ENCODE assay signal across 21 mouse cellular contexts in the genomic region with DNA sequence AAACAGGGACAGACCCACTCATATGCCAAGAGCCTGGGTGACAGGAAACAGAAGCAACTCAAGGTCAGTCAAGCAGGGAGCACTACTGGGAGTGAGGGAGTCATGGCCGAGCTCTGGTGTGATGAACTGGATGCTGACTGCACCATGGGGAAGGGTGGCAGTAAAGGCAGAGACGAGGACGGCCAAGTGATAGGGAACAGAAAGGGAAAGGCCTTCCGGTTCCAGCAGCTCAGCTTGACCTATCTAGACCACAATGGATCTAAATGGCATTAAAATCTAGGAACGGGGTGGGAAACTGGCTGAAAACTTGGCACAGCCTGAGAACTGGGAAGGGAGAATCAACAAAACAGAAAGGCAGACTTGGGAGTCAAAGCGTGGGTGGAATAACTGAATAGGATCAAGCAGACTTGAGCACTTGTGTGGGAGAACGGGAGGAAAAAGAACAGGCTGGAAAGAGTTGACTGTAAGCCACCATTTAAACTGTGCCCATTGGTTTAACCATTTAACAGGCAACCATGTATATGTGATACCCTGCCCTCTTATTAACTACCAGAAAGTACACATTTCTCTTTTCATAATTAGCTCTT. TPM values are rescaled to one million over a fixed set of nuclear protein-coding genes. Genes with fewer than 3 reads are reported as not detected.
DNase-seq lines count a peak whose midpoint lies in the region; ATAC-seq and TF ChIP-seq lines count a peak whose summit lies in the region.
"Had no signal": no experiment of that assay in that cellular context is flagged by ENCODE, and none has a peak within 500 bp of the region (broad histone marks: within the 10 kb centered on the region; RNA-seq: fewer than 3 reads in every experiment).

No protein-coding gene starts in this region.

- no peak for TF ChIP-seq CTCF in forebrain, postnatal 0 days (IDR thresholded peaks at IDR 0.05; ENCODE audit: low read depth)
- TF ChIP-seq CTCF in midbrain, postnatal 0 days (IDR thresholded peaks at IDR 0.05), result no peak

- no peaks in the 10 kb centered on the region for H3K36me3 ChIP-seq in forebrain, postnatal 0 days (ENCODE audit: insufficient read depth)
- H3K36me3 ChIP-seq in forebrain, embryonic 13.5 days (ENCODE audit: poor library complexity, severe bottlenecking), result no peaks in the 10 kb centered on the region
- no peaks in the 10 kb centered on the region for H3K36me3 ChIP-seq in hindbrain, embryonic 16.5 days (ENCODE audit: control insufficient read depth, insufficient read depth, low read length)
- H3K36me3 ChIP-seq in hindbrain, embryonic 11.5 days (ENCODE audit: control insufficient read depth, insufficient read depth, low read length), result no peaks in the 10 kb centered on the region
- no peaks in the 10 kb centered on the region for H3K36me3 ChIP-seq in midbrain, postnatal 0 days (ENCODE audit: insufficient read depth, low read length)
- H3K36me3 ChIP-seq in midbrain, embryonic 13.5 days, result no peaks in the 10 kb centered on the region
- H3K36me3 ChIP-seq: embryonic facial prominence, embryonic 10.5 days; heart, embryonic 15.5 days had no signal

- H3K27ac ChIP-seq in forebrain, postnatal 0 days (ENCODE audit: low read depth, low read length), result no peak overlapping the region
- no peak overlapping the region for H3K27ac ChIP-seq in forebrain, embryonic 13.5 days
- no peak overlapping the region; the same call in 1 of the 2 replicates for H3K27ac ChIP-seq in hindbrain, embryonic 16.5 days (ENCODE audit: low read depth, low read length)
- H3K27ac ChIP-seq in hindbrain, embryonic 11.5 days (ENCODE audit: low read depth, low read length), result no peak overlapping the region
- no peak overlapping the region for H3K27ac ChIP-seq in midbrain, postnatal 0 days (ENCODE audit: low read depth, low read length)
- H3K27ac ChIP-seq in midbrain, embryonic 13.5 days, result no peak overlapping the region
- H3K27ac ChIP-seq: embryonic facial prominence, embryonic 10.5 days; heart, embryonic 15.5 days; left cerebral cortex, adult 2 months; macrophage; stomach, postnatal 0 days had no signal

- no peak overlapping the region for H3K4me2 ChIP-seq in forebrain, postnatal 0 days (ENCODE audit: low read depth)
- H3K4me2 ChIP-seq in forebrain, embryonic 13.5 days, result no peak overlapping the region
- H3K4me2 ChIP-seq in hindbrain, embryonic 16.5 days (ENCODE audit: low read length), result no peak overlapping the region
- no peak overlapping the region for H3K4me2 ChIP-seq in hindbrain, embryonic 11.5 days (replicated peaks; ENCODE audit: low read depth, low read length)
- no peak overlapping the region for H3K4me2 ChIP-seq in midbrain, postnatal 0 days (ENCODE audit: low read depth, low read length, poor library complexity, severe bottlenecking)
- H3K4me2 ChIP-seq in midbrain, embryonic 13.5 days (replicated peaks), result no peak overlapping the region
- H3K4me2 ChIP-seq: heart, embryonic 15.5 days had no signal

- DNase-seq in forebrain, postnatal 0 days, result no peak
- DNase-seq in hindbrain, embryonic 11.5 days (ENCODE audit: low spot score), result no peak
- peak; percentile 49 for DNase-seq in midbrain, postnatal 0 days (ENCODE audit: low spot score)
- peak; percentile 58 for DNase-seq in fat pad, adult 2 months (ENCODE audit: extremely low read depth, low read depth, low spot score)
- no peak for DNase-seq in urinary bladder, postnatal 10 days (ENCODE audit: low spot score)
- DNase-seq: adrenal gland, postnatal 10 days; cerebellum, adult 9-10 months; gastrocnemius, postnatal 14 days; heart, postnatal 36 days; kidney, adult 11 months; layer of hippocampus, adult 9-11 months; retina, postnatal 1 day; thymus, postnatal 14 days had no signal

- 65% methylated on average over 7 of the region's 7 CpGs for WGBS in forebrain, postnatal 0 days
- WGBS in forebrain, embryonic 13.5 days, result 82% methylated on average over 7 of the region's 7 CpGs
- WGBS in hindbrain, embryonic 16.5 days, result 69% methylated on average over 7 of the region's 7 CpGs
- WGBS in hindbrain, embryonic 11.5 days, result 84% methylated on average over 7 of the region's 7 CpGs
- 70% methylated on average over 7 of the region's 7 CpGs for WGBS in midbrain, postnatal 0 days
- WGBS in midbrain, embryonic 13.5 days, result 85% methylated on average over 7 of the region's 7 CpGs

- H3K27me3 ChIP-seq in forebrain, postnatal 0 days (ENCODE audit: insufficient read depth, low read length), result no peaks in the 10 kb centered on the region
- no peaks in the 10 kb centered on the region for H3K27me3 ChIP-seq in forebrain, embryonic 13.5 days
- no peaks in the 10 kb centered on the region for H3K27me3 ChIP-seq in hindbrain, embryonic 16.5 days (replicated peaks; ENCODE audit: control insufficient read depth, insufficient read depth, low read length)
- H3K27me3 ChIP-seq in hindbrain, embryonic 11.5 days (ENCODE audit: control insufficient read depth, insufficient read depth, low read length), result no peaks in the 10 kb centered on the region
- H3K27me3 ChIP-seq in midbrain, postnatal 0 days (ENCODE audit: insufficient read depth, low read length), result no peaks in the 10 kb centered on the region
- H3K27me3 ChIP-seq in midbrain, embryonic 13.5 days, result no peaks in the 10 kb centered on the region
- H3K27me3 ChIP-seq: heart, embryonic 15.5 days had no signal

- 0 out of 2 replicates have a peak, but pooled peaks have one; percentile 5 for ATAC-seq in forebrain, postnatal 0 days
- ATAC-seq in forebrain, embryonic 13.5 days, result no peak
- peak; percentile 85 for ATAC-seq in hindbrain, embryonic 16.5 days
- no peak for ATAC-seq in hindbrain, embryonic 11.5 days (ENCODE audit: low FRiP score)
- ATAC-seq in midbrain, postnatal 0 days (ENCODE audit: low FRiP score), result no peak
- no peak for ATAC-seq in midbrain, embryonic 13.5 days

- no peaks in the 10 kb centered on the region for H3K9me3 ChIP-seq in forebrain, postnatal 0 days (ENCODE audit: low read length)
- H3K9me3 ChIP-seq in forebrain, embryonic 13.5 days (replicated peaks), result no peaks in the 10 kb centered on the region
- no peaks in the 10 kb centered on the region for H3K9me3 ChIP-seq in hindbrain, embryonic 16.5 days (ENCODE audit: control insufficient read depth, low read length)
- no peaks in the 10 kb centered on the region for H3K9me3 ChIP-seq in hindbrain, embryonic 11.5 days (ENCODE audit: control insufficient read depth, low read length)
- H3K9me3 ChIP-seq in midbrain, postnatal 0 days (ENCODE audit: low read length), result no peaks in the 10 kb centered on the region
- H3K9me3 ChIP-seq in midbrain, embryonic 13.5 days, result no peaks in the 10 kb centered on the region
- H3K9me3 ChIP-seq: heart, embryonic 15.5 days had no signal

- H3K9ac ChIP-seq in forebrain, postnatal 0 days, result no peak overlapping the region
- no peak overlapping the region for H3K9ac ChIP-seq in forebrain, embryonic 13.5 days
- H3K9ac ChIP-seq in hindbrain, embryonic 16.5 days (ENCODE audit: low read depth, low read length), result no peak overlapping the region
- no peak overlapping the region for H3K9ac ChIP-seq in hindbrain, embryonic 11.5 days (ENCODE audit: low read depth, low read length)
- H3K9ac ChIP-seq in midbrain, postnatal 0 days (replicated peaks; ENCODE audit: low read length, poor library complexity, severe bottlenecking), result no peak overlapping the region
- H3K9ac ChIP-seq in midbrain, embryonic 13.5 days (replicated peaks), result no peak overlapping the region
- H3K9ac ChIP-seq: heart, embryonic 15.5 days had no signal

- no peak overlapping the region for H3K4me3 ChIP-seq in forebrain, postnatal 0 days (ENCODE audit: low read depth, low read length)
- no peak overlapping the region for H3K4me3 ChIP-seq in forebrain, embryonic 13.5 days
- H3K4me3 ChIP-seq in hindbrain, embryonic 16.5 days (ENCODE audit: low read length), result no peak overlapping the region
- H3K4me3 ChIP-seq in hindbrain, embryonic 11.5 days (ENCODE audit: low read depth, low read length), result no peak overlapping the region
- H3K4me3 ChIP-seq in midbrain, postnatal 0 days (ENCODE audit: low read depth, low read length), result no peak overlapping the region
- H3K4me3 ChIP-seq in midbrain, embryonic 13.5 days (replicated peaks), result no peak overlapping the region
- H3K4me3 ChIP-seq: embryonic facial prominence, embryonic 10.5 days; heart, embryonic 15.5 days; left cerebral cortex, adult 2 months had no signal

- no peaks in the 10 kb centered on the region for H3K4me1 ChIP-seq in forebrain, postnatal 0 days (ENCODE audit: insufficient read depth)
- H3K4me1 ChIP-seq in forebrain, embryonic 13.5 days, result no peaks in the 10 kb centered on the region
- no peaks in the 10 kb centered on the region for H3K4me1 ChIP-seq in hindbrain, embryonic 16.5 days (ENCODE audit: control insufficient read depth, insufficient read depth, low read depth, low read length)
- no peaks in the 10 kb centered on the region for H3K4me1 ChIP-seq in hindbrain, embryonic 11.5 days (replicated peaks; ENCODE audit: control insufficient read depth, insufficient read depth, low read length)
- H3K4me1 ChIP-seq in midbrain, postnatal 0 days (ENCODE audit: insufficient read depth, low read length), result no peaks in the 10 kb centered on the region
- no peaks in the 10 kb centered on the region for H3K4me1 ChIP-seq in midbrain, embryonic 13.5 days (replicated peaks)
- H3K4me1 ChIP-seq: embryonic facial prominence, embryonic 10.5 days; heart, embryonic 15.5 days had no signal

RNA-seq across cellular contexts. Expression of a gene that starts 29.3 kb away (rescaled TPM):
- 3.7 and 6.1 TPM in 2 replicates for total RNA-seq in forebrain, postnatal 0 days (2014; rRNA removed)
- polyA plus RNA-seq in forebrain, postnatal 0 days (2015; fragmentation: Nextera tagmentation; extraction: Ambion mirVana), result 2.2 TPM in 2 replicates
- polyA plus RNA-seq in forebrain, embryonic 13.5 days (2015; fragmentation: Nextera tagmentation; extraction: Ambion mirVana), result 0.76 and 1.00 TPM in 2 replicates
- 3.8 and 4.2 TPM in 2 replicates for polyA plus RNA-seq in hindbrain, embryonic 16.5 days (2015; fragmentation: Nextera tagmentation; extraction: Ambion mirVana)
- polyA plus RNA-seq in hindbrain, embryonic 11.5 days (2014; fragmentation: Nextera tagmentation; extraction: Ambion mirVana), result 0.66 and 1.2 TPM in 2 replicates
- 3.5 and 6.3 TPM in 2 replicates for total RNA-seq in midbrain, postnatal 0 days (2014; rRNA removed)
- polyA plus RNA-seq in midbrain, postnatal 0 days (2015; fragmentation: Nextera tagmentation; extraction: Ambion mirVana), result 3.0 and 3.5 TPM in 2 replicates
- polyA plus RNA-seq in midbrain, embryonic 13.5 days (2015; fragmentation: Nextera tagmentation; extraction: Ambion mirVana), result 1.7 and 2.1 TPM in 2 replicates

Comparison
In these comparisons a context has a peak if more than half of its experiments do, and no peak if none do; other contexts are left out.
1. ATAC-seq: peak in forebrain, postnatal 0 days (single experiment) and hindbrain, embryonic 16.5 days (single experiment); none in forebrain, embryonic 13.5 days (single experiment), hindbrain, embryonic 11.5 days (single experiment), midbrain, postnatal 0 days (single experiment) and midbrain, embryonic 13.5 days (single experiment).
2. DNase-seq: peak in midbrain, postnatal 0 days (single experiment) and fat pad, adult 2 months (single experiment); none in forebrain, postnatal 0 days (single experiment), hindbrain, embryonic 11.5 days (single experiment) and urinary bladder, postnatal 10 days (single experiment).